Mouse (Mus musculus): Measurements from ENCODE around the gene Gm5741. TPM values are rescaled to one million over a fixed set of nuclear protein-coding genes. Genes with fewer than 3 reads are reported as not detected.

Gene Gm5741
- polyA plus RNA-seq (2012; rRNA removed): 1.4 TPM in 1 of 2 replicates, not detected in the other

DNA sequence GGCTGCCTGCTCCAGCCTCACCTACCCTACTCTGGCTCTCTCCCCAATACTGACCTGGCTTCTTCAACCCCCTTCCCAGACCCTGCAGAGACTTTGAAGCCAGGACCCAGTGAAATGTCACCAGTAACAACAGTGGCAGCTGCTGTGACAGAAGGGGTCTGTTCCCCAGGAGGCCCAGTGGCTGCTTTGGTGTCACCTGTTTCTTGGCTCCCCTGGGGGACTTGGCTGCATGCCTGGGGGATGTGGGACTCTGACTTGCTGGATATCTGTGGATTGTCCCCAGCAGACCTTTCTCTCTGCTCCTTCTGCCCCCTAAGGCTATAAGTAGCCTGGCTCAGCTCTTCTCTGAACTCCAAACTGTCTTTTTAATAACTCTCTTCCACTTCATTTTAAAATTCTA is at the start of gene Gm5741:
Gene Gm5741 (minus strand): TSS at position 1 of the 400 bp plus-strand sequence.
- H3K27me3 ChIP-seq (ENCODE audit: control insufficient read depth, insufficient read depth, low read length): no peaks in the 10 kb centered on the region
- H3K4me1 ChIP-seq (ENCODE audit: control insufficient read depth, insufficient read depth, insufficient read length, low read length): peaks cover 18% of the 10 kb centered on the region; the same call in 1 of the 2 replicates
- H3K36me3 ChIP-seq (ENCODE audit: control insufficient read depth, insufficient read depth, low read length): peaks cover 3% of the 10 kb centered on the region; the same call in 1 of the 2 replicates
- TF ChIP-seq POLR2A (IDR thresholded peaks at IDR 0.05; ENCODE audit: low read depth, low read length) (no peak), CTCF (IDR thresholded peaks at IDR 0.05; ENCODE audit: extremely low read depth, insufficient read length, insufficient replicate concordance, low read depth, low read length) (no peak)
- H3K27ac ChIP-seq (ENCODE audit: insufficient read depth, low read depth, low read length): no peak within 1 kb of the TSS
- H3K4me3 ChIP-seq (ENCODE audit: low read depth, low read length): no peak within 1 kb of the TSS

- TF ChIP-seq CTCF (IDR thresholded peaks at IDR 0.05; ENCODE audit: extremely low read depth, insufficient read length, insufficient replicate concordance, low read depth, low read length) (no peak), POLR2A (IDR thresholded peaks at IDR 0.05; ENCODE audit: low read depth, low read length) (no peak)
- Histone ChIP-seq H3K4me1 (ENCODE audit: control insufficient read depth, insufficient read depth, insufficient read length, low read length) (no peaks in the 10 kb centered on the region), H3K27me3 (ENCODE audit: control insufficient read depth, insufficient read depth, low read length) (no peaks in the 10 kb centered on the region), H3K4me3 (ENCODE audit: low read depth, low read length) (no peak overlapping the region), H3K27ac (ENCODE audit: insufficient read depth, low read depth, low read length) (no peak overlapping the region), H3K36me3 (ENCODE audit: control insufficient read depth, insufficient read depth, low read length) (no peaks in the 10 kb centered on the region; the same call in 1 of the 2 replicates)
- 71% methylated on average over 7 of the region's 7 CpGs for WGBS
These were observed 49.2 kb upstream of the Gm5741 start for GRCm38 (mm10) chr8:85116984-85117383.

GRCm38 (mm10) chr8:85115501-85115900 is 47.7 kb upstream of the Gm5741 start:
- WGBS: 85% methylated on average over 4 of the region's 4 CpGs
- no peak overlapping the region for H3K27ac ChIP-seq (ENCODE audit: insufficient read depth, low read depth, low read length)
- TF ChIP-seq CTCF (IDR thresholded peaks at IDR 0.05; ENCODE audit: extremely low read depth, insufficient read length, insufficient replicate concordance, low read depth, low read length) (no peak), POLR2A (IDR thresholded peaks at IDR 0.05; ENCODE audit: low read depth, low read length) (no peak)
- H3K27me3 ChIP-seq (ENCODE audit: control insufficient read depth, insufficient read depth, low read length): no peaks in the 10 kb centered on the region
- no peaks in the 10 kb centered on the region for H3K4me1 ChIP-seq (ENCODE audit: control insufficient read depth, insufficient read depth, insufficient read length, low read length)
- peaks cover 8% of the 10 kb centered on the region for H3K36me3 ChIP-seq (ENCODE audit: control insufficient read depth, insufficient read depth, low read length)
- H3K4me3 ChIP-seq (ENCODE audit: low read depth, low read length): no peak overlapping the region

DNA sequence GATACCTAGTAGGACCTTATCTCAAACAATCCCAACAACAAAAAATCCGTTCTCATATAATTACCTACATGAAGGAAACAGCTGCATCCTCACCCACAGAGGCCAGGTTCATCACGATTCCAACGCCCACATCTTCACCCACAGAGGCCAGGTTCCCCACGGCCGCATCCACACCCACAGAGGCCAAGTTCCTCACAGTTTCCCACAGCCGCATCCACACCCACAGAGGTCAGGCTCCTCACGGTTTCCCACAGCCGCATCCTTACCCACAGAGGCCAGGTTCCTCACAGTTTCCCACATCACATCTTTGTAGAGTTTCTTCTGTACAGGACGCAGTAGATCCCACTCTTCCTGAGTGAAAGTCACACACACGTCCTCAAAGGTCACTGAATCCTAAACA is 45.5 kb upstream of the Gm5741 start:
- peaks cover 21% of the 10 kb centered on the region for H3K36me3 ChIP-seq (ENCODE audit: control insufficient read depth, insufficient read depth, low read length)
- H3K27ac ChIP-seq (ENCODE audit: insufficient read depth, low read depth, low read length): no peak overlapping the region
- no peak for TF ChIP-seq POLR2A (IDR thresholded peaks at IDR 0.05; ENCODE audit: low read depth, low read length)
- no peak for TF ChIP-seq CTCF (IDR thresholded peaks at IDR 0.05; ENCODE audit: extremely low read depth, insufficient read length, insufficient replicate concordance, low read depth, low read length)
- H3K4me1 ChIP-seq (ENCODE audit: control insufficient read depth, insufficient read depth, insufficient read length, low read length): no peaks in the 10 kb centered on the region
- WGBS: 93% methylated on average over 10 of the region's 10 CpGs
- H3K4me3 ChIP-seq (ENCODE audit: low read depth, low read length): no peak overlapping the region
- no peaks in the 10 kb centered on the region for H3K27me3 ChIP-seq (ENCODE audit: control insufficient read depth, insufficient read depth, low read length)

- WGBS: 78% methylated on average over 4 of the region's 4 CpGs
- Histone ChIP-seq H3K4me3 (ENCODE audit: low read depth, low read length) (no peak overlapping the region), H3K36me3 (ENCODE audit: control insufficient read depth, insufficient read depth, low read length) (peaks cover 27% of the 10 kb centered on the region), H3K27ac (ENCODE audit: insufficient read depth, low read depth, low read length) (no peak overlapping the region), H3K4me1 (ENCODE audit: control insufficient read depth, insufficient read depth, insufficient read length, low read length) (no peaks in the 10 kb centered on the region), H3K27me3 (ENCODE audit: control insufficient read depth, insufficient read depth, low read length) (no peaks in the 10 kb centered on the region)
- no peak for TF ChIP-seq CTCF (IDR thresholded peaks at IDR 0.05; ENCODE audit: extremely low read depth, insufficient read length, insufficient replicate concordance, low read depth, low read length)
- no peak for TF ChIP-seq POLR2A (IDR thresholded peaks at IDR 0.05; ENCODE audit: low read depth, low read length)
These were observed 32.4 kb upstream of the Gm5741 start for GRCm38 (mm10) chr8:85100076-85100665.

- Histone ChIP-seq H3K27me3 (ENCODE audit: control insufficient read depth, insufficient read depth, low read length) (no peaks in the 10 kb centered on the region), H3K27ac (ENCODE audit: insufficient read depth, low read depth, low read length) (no peak overlapping the region), H3K36me3 (ENCODE audit: control insufficient read depth, insufficient read depth, low read length) (peaks cover 45% of the 10 kb centered on the region), H3K4me3 (ENCODE audit: low read depth, low read length) (no peak overlapping the region), H3K4me1 (ENCODE audit: control insufficient read depth, insufficient read depth, insufficient read length, low read length) (no peaks in the 10 kb centered on the region)
- no peak for TF ChIP-seq POLR2A (IDR thresholded peaks at IDR 0.05; ENCODE audit: low read depth, low read length)
- TF ChIP-seq CTCF (IDR thresholded peaks at IDR 0.05; ENCODE audit: extremely low read depth, insufficient read length, insufficient replicate concordance, low read depth, low read length): no peak
- 85% methylated on average over 4 of the region's 4 CpGs for WGBS
These were observed 29.1 kb upstream of the Gm5741 start for GRCm38 (mm10) chr8:85096850-85097249.

GRCm38 (mm10) chr8:85096196-85096595 is 28.4 kb upstream of the Gm5741 start:
- TF ChIP-seq POLR2A (IDR thresholded peaks at IDR 0.05; ENCODE audit: low read depth, low read length) (no peak), CTCF (IDR thresholded peaks at IDR 0.05; ENCODE audit: extremely low read depth, insufficient read length, insufficient replicate concordance, low read depth, low read length) (no peak)
- no peak overlapping the region for H3K4me3 ChIP-seq (ENCODE audit: low read depth, low read length)
- peaks cover 50% of the 10 kb centered on the region for H3K36me3 ChIP-seq (ENCODE audit: control insufficient read depth, insufficient read depth, low read length)
- no peaks in the 10 kb centered on the region for H3K27me3 ChIP-seq (ENCODE audit: control insufficient read depth, insufficient read depth, low read length)
- WGBS: 95% methylated on average over 16 of the region's 16 CpGs
- no peak overlapping the region for H3K27ac ChIP-seq (ENCODE audit: insufficient read depth, low read depth, low read length)
- H3K4me1 ChIP-seq (ENCODE audit: control insufficient read depth, insufficient read depth, insufficient read length, low read length): no peaks in the 10 kb centered on the region

All from small intestine, adult 2 months (tissue).